Mouse (Mus musculus) liver, embryonic 14.5 days (tissue): ENCODE results near the gene Pcyt2.

Experiments
- CTCF ChIP-seq: IDR thresholded peaks from 2 replicates; pipeline ENCODE4 v1.5.1; 2016; ENCODE audit warnings: antibody characterized with exemption, low read depth, control low read depth
- EP300 ChIP-seq: IDR thresholded peaks from 2 replicates; pipeline ENCODE4 v1.6.1; 2016; ENCODE audit warnings: antibody characterized with exemption, low read depth

DNA sequence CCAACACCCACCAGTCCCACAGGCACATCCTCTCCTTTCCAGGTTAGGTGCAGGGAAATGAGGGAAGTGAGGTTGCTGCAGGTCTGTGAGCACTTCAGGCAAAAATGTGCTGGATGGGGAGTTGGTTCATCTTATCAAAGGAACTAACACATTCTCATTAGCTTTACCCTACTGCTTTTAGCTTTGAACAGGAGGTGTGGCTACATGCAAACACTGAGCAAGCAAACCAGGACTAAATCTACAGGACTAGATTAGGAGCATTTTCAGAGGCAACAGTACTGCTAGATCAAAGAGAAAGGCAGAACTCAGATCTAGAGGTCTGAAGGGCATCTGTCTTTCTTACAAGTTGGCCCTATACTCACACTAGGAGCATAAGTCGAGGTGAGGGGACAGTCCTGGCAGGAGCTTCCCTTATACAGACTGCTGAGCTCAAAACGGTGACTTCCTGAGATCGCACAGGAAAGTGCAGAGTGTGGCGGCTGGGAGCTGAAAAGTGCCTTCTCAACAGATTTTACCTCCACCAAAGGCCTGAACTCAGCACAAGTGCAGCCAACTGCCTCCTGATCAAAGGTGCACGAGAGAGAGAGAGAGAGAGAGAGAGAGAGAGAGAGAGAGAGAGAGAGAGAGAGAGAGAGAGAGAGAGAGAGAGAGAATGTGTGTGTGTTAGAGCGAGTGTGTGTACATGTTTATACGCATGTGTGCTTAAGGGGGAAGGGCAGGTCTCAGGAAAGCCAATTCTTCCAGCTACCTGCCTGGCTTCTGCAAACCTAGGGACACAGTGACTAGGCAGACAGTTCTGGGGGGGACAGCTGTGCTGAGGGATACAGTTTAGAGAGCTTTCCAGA is 13.4 kb upstream of the Pcyt2 start:
- TF ChIP-seq EP300, result no peak
- no peak for TF ChIP-seq CTCF
